Mouse (Mus musculus) layer of hippocampus, adult 18-20 months (tissue): ENCODE data around the gene Mpc2. TPM values are rescaled to one million over a fixed set of nuclear protein-coding genes. Genes with fewer than 3 reads are reported as not detected.

ENCODE experiments used
- DNase-seq, 2 experiments: peaks; one replicate each; pipeline ENCODE4 v3.0.0; 2022; ENCODE audit warnings: low spot score in 2 of 2
- total RNA-seq, 2 experiments: library from RNA; stranded (reverse); gene quantifications; 2 replicates each; pipeline ENCODE4 v1.2.3; 2021

Gene Mpc2
- total RNA-seq, 2 experiments from 2014 or later = 120 to 127 TPM

- no peak for DNase-seq
These were observed 43.0 kb downstream of the Mpc2 start for GRCm38 (mm10) chr1:165503307-165504024.

GRCm38 (mm10) chr1:165506303-165506702 lies 45.9 kb downstream of the Mpc2 start:
- no peak for DNase-seq

- no peak for DNase-seq
These were observed 49.7 kb downstream of the Mpc2 start for GRCm38 (mm10) chr1:165510161-165510560.

GRCm38 (mm10) chr1:165520716-165521115 lies 60.3 kb downstream of the Mpc2 start:
- no peak for DNase-seq

Other genes with a start within 250 kb of the Mpc2 start
- 10 to 100 TPM; 63.0 to 67.1 TPM for gene Tiprl, start 223.6 kb upstream of the Mpc2 start, total RNA-seq
- 10 to 100 TPM; 75.9 to 82.9 TPM for gene Gpr161, start 164.8 kb upstream of the Mpc2 start, total RNA-seq
- gene Dcaf6, start 162 bp upstream of the Mpc2 start, total RNA-seq = 10 to 100 TPM; 84.8 to 86.0 TPM
- gene Adcy10, start 24.5 kb downstream of the Mpc2 start, total RNA-seq = under 1 TPM; 0.27 to 0.38 TPM
- 10 to 100 TPM; 28.4 to 31.0 TPM for gene Mpzl1, start 173.9 kb downstream of the Mpc2 start, total RNA-seq
- 1 to 10 TPM; 4.7 to 4.8 TPM for gene Rcsd1, start 249.1 kb downstream of the Mpc2 start, total RNA-seq